Mouse (Mus musculus): Measurements from ENCODE around the gene Crybb3.
"Not testable (repeated sequence)": the region's sequence is repeated elsewhere in the genome, so short reads cannot be mapped to it uniquely, and the experiment has no call there.

Gene Crybb3

DNA sequence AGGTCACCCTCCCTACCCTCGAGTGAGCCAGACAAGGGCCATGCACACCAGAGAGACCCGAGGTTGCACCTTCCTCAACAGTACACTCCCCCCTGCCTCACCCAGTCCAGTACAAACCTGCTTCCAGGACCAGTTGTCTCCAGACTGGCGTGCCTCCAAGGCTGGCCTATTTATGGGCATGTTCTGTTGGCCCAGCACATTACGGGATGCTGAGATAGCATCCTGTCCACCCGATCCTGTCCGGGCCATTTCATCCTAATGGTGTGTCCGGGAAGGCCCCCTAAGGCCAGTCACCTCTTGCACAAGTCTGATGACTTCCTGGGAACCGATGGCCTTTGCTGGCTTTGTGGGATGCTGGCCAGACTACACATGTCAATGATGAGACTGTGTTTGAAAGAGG lies at the start of gene Crybb3:
Gene Crybb3, minus strand, starts transcription at position 146 of the 400 bp plus-strand sequence.
- no peak for DNase-seq

DNA sequence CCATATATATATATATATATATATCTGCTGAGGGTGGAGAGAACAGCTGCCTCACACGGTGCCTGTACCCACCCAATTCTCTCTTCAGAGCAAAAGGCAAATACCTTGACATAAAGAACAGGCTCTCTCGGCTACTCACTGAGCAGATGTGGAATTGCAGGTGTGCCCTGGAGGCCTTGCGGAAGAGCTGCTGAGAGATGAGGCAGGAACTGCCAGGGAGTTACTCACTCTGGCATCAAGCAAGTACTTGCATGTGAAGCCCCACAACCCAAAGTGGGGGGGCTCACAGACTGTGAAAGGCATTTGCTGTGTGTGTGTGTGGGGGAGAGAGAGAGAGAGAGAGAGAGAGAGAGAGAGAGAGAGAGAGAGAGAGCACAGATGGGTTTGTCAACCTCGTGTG lies 47.0 kb upstream of the Crybb3 start:
- no peak for DNase-seq

DNA sequence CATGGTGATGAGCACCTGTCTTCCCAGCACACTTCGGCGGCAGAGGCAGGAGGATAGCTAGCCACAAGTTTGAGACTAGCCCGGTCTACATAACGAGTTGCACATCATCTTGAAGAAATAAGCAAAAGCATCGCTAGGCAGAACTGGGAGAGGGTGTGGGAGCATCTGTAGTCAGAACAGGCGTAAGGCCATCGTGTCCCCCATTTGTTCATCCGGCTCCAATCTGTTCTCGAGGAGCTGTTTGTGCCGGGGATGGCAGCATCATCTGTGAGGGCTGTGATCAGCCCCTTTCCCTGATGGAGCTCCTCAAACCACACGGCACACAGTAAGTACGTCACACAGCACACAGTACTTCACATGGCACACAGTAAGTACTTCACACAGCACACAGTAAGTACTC lies 45.1 kb upstream of the Crybb3 start:
- peak; percentile 74 for DNase-seq

DNA sequence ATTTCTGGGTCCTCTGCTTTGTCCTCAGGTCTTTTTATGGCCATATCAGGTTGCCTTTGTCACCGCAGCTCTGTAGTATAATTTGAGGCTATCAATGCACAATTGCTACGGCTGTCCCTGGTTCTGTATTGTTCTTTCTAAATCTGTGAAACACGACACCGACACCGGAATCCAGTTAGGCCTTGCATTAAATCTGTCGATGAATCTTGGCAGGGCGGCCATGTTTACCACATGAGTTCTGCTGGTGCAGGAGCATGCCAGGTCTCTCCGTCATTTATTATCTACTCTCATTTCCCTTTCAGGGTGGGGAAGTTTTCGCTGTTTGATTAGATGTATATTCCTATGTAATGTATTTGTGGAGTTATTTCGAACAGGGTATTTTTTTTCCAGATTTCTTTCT lies 42.3 kb upstream of the Crybb3 start:
- DNase-seq = no peak

DNA sequence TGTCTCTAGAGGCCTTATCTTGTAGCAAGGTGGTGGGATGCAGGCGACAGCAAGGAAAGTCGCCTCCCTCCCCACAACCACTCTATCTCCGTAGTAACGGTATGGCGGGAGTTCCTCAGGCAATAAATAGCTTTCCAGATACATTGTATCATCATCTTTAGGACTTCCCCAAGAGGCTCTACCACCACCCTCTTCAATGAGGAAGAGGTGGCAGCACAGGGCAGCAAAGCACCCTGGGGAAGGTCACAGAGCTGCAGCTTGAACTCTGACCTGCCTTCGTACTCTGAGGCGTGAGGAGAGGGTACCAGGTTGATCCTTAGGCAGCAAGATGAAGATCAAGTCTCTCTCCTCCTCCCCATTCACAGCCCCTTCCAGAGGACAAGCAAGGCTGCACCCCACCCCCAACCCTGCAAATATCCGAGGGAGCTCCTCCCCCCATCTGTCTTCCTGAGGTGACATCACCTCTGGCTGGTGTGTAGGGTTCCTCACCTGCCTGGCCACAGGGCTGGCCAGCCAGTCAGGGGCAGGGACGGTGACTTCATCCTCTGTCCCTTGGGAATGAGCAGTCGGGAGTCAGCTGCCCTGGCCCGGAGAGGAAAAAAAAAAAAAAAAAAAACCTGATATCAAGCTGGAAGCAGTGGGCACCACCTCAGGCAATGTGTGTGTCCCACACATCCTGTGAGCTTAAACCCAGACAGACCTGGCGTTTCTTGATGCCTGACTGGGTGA lies 41.1 kb upstream of the Crybb3 start:
- DNase-seq = no peak

DNA sequence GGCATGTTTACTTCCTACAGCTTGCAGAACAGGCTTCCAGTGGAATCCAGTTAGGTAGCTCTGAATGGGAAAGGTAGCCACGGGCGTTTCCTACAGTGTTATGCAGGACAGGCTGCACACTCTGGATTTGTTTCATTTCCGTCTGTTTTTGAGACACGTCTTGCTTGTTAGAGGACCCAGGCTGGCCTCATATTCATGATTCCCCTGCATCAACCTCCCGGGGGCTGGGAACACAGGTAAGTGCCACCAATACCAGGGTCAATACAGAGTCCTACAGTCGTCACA lies 40.1 kb upstream of the Crybb3 start:
- DNase-seq = no peak

DNA sequence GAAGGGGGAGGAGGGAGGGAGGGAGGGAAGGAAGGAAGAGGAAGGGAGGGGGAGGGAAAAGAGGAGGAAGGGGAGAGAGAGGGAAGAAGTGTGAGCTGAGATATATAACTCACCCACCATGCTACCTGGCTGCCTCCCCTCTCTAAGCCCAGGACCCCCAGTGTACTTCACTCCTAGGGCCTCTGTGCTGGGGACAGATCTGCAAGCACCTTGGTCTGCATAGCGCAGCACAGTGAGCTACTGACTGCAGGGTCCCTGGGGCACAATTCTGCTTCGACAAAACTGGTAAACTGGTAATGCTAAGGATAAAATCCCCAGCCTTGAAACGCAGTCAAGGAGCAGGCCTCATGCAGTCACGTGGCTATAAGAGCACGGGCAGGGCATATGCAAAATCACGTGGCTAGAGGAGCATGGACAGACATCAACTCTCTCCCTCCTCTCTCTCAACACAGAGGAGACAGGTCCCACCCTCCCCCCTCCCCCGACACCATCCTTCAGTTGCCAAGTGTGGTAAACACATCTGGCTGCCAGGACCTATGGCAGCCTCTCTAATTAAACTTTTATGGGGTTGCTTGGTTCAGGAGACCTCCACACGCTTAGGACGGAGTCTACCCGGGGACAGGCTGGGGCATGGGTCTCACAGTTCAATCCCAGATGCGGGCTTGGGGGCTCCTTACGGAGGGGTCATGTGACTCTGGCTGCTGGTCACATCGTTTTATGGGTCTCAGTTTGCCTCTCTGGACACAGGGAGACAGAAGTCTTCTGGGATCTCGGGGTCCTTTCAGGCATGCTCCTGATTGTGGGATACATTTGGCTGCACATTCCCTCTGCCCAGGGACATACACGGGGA lies 39.6 kb upstream of the Crybb3 start:
- DNase-seq = no peak

DNA sequence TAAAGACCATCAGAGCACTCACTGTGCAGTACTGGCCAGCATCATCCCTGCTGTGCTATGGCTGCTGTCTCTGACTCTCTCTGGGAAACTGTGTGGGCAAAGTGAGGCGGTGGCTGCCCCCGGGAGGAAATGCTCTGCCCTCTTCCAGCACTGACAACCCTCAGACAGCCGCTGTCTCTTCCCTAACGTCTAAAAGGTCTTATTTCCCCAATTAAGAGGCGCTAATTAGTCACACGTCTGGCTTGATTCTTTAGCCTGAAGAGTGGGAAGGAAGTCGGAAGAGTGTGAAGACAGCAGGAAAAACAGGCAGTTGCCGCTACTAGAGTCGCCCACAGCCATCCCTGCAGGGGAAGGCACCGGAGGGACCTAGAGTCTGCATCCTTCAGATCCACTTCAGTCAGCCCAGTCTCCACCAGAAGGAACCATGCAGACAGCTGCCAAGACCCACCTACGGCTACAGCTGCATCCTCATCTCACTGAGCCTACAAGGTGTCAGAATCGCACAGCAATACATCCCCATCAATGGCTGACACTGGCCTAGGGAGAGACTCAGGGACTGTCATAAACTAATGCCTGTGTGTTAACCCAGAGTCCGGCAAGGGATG lies 38.6 kb upstream of the Crybb3 start:
- DNase-seq = peak; percentile 78

DNA sequence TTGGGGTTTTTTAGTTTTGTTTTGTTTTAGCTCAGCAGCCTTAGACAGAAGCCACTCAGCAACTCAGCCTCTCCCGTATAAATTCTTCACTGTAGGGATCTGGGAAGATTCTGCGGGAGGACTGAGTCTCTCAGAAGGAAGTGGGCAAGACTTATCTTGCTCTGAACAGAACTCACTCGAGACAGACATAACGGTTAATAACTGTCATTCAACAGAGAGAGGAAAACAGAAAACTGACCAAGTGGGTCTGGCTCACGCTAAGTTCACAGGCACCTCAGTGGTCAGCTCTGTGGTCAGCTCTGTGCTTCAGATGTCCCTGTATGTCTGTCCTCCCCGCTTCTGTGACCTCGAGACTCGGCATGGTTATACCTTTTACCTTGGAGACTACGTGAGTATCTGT lies 37.9 kb upstream of the Crybb3 start:
- DNase-seq = no peak

DNA sequence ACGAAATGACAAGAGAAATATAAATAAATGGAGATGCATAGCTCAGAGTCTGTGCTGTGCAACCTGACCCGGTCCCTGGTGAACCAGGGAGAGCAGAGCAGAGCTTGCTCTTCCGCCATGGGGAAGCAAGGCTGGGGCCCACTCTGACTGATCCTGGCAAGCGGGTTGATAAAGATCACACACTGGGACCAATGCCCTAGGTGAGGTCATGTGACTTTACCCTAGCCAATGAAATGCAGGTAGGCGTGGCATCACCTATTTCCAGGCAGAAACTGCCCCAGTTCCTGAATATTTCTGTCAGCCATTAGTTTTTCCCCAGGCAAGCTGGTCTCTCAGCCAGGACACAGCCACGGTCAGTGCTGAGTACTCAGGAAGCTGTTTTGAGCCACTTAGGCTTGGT lies 37.3 kb upstream of the Crybb3 start:
- DNase-seq = no peak

DNA sequence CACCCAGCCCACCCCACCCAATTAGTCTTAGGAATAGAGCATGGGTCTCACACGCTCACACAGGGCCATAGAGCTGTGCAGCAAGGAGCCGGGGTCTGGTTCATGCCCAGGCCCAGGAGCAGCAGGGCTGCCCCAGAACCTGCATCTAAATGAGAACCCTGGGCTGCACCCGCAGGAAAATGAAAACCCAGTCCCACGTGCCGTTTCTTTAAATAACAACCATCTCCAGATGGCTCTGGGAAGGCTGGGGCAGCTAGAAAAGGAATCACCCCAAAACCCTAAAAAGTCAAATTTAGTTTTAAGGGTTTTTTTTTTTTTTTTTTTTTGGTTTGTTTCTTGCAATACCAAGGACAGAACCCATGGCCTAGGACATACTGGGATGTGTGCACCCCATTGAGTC lies 36.0 kb upstream of the Crybb3 start:
- no peak for DNase-seq

DNA sequence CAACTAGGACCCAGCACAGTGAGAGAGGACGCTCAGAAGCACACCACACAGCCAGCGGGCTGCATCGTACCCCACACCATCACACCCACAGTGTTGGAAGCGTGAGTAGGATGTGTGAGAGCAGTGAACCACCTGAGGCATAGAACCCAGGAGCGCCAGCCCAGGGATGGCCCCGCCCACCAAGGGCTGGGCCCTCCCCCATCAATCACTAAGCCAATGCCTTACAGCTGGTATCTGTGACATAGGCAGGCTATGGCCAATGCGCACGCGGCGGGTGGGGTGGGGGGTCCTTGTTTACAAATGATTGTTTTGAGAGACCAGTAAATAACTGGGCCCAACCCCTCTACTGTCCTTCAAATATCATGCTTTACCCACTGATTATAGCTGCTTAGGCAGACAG lies 34.5 kb upstream of the Crybb3 start:
- no peak for DNase-seq

DNA sequence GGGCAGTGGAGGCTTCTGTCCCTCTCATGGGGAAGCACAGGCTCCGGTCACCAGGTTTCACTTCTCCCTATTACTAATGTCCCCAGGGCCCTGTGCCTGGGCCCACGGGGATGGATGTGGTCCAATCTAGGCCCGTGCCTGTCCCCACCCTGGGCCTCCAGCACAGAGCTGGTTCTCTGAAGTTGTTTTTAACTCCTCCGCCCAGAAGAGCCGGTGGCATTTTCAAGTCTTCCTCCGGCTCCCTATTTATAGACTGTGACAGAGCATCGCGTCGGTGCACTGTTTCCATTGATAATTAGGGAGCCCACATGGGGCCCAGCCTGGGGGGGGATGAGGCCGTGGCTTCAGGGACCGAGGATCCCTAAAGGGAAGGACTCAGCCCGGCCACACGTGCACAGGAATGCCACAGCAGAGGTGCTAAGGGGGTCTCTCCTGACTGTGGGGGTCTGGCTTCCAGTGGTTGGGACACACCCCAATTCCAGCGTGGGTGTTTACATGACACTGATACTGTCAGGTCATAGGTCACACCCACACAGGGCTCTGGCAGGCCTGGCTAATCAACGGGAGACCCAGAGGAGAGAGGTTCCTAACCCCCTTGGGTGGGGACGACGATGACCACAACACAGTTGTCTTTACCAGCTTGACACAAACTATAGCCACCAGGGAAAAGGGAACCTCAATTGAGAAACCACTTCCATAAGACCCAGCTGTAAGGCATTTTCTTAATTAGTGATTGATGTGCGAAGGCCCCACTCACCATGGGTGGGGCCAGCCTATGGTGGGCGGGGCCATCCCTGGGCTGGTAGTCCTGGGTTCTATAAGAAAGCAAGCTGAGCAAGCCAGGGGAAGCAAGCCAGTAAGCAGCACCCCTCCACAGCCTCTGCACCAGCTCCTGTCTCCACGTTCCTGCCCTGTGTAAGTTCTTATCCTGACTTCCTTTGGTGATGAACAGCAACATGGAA lies 33.2 kb upstream of the Crybb3 start:
- DNase-seq = peak; percentile 82

DNA sequence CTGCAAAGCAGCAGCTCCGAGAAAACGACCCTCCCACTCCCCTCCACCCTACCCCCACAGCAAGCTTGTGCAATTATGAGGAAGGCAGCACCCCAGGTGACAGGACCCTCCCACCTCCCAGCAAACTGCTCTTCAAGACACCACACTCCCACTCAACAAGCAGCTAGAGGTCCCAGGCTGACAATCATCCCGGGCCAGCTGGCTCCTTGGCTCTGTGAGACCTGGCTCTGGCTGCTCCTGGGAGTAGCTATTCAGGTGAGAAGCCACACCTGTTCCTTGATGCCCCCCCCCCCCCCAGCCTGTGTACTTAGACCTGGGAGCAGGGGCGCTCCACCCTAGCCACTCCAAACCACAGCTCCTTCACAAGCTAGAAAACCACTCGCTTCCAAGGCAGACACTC lies 31.7 kb upstream of the Crybb3 start:
- no peak for DNase-seq

DNA sequence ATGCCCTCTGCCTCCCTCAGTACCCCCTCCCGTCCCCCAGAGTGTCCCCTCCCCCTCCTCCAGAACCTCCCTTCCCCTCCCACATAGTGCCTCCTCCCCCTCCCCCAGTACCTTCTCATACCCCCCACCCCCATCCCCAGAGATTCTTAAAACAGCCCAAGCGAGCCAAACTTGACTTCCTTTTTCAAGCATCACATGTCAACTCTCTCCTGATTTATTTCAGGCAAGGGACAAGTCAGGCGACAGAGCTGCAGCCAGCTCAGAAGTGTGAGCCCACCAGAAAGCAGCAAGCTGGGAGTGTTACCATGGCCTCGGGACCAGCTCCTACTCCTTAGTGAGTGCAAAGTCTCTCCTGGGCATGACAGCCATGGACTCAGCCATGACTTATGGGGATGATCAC lies 30.0 kb upstream of the Crybb3 start:
- peak; percentile 59 for DNase-seq

DNA sequence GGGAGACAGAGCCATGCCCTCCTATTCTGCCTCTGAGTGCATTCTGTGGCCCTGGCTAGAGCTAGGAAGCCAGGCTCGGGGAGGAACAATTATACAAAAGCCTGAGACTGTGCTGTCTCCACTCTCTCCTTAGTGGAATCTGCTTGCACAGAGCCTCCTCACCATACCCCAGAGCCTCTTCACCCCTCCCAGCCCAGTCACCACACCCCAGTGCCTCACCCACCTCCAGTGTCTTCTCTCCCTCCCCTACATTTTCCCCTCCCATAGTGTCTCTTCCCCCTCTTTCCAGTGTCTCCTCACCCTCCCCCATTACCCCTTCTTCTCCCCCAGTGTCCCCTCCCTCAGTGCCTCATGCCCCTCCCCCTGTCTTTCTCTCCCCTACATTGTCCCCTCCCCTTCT lies 29.5 kb upstream of the Crybb3 start:
- no peak for DNase-seq

DNA sequence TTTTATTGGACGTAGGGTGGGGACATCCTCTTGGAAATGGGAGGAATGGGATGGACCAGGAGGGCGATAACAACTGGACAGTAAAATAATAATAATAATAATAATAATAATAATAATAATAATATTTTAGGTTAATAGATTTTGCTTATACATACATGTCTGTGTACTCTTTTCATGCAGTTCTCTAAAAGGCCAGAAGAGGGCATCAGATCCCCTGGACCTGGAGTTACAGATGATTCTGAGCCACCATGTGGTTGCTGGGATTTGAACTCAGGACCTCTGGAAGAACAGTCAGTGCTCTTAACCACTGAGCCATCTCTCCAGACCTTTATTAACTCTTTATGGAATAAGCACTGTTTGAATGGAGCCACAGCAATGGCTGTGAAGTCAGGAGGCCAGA lies 28.3 kb upstream of the Crybb3 start:
- not testable (repeated sequence) for DNase-seq

DNA sequence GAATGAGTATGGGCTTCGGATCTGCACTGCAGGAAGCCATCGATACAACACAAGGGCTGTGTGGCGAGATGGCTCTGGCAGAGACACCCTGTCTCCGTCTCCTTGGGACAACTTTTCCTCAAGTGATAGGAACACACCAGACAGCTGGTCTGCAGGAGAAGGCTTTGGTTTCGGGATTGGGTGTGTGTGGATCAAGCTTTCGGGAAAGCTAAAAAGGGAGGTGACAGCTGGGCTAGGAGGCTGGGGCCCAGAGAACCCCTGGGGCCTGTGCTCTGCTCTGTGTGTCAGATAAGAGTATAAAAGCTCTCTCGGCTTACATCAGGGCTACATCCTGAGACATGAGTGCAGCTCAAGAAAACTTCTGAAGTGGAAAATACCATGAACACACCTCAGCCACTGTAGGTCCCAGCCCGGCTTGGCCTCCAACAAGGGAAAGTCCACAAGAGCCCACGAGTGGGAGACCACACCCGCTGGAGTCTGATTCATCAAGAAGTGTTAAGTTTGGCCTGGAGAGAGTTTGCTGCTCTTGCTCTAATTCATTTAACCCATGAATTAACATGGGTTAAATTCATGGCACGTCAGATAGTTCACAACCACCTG lies 26.9 kb upstream of the Crybb3 start:
- no peak for DNase-seq

DNA sequence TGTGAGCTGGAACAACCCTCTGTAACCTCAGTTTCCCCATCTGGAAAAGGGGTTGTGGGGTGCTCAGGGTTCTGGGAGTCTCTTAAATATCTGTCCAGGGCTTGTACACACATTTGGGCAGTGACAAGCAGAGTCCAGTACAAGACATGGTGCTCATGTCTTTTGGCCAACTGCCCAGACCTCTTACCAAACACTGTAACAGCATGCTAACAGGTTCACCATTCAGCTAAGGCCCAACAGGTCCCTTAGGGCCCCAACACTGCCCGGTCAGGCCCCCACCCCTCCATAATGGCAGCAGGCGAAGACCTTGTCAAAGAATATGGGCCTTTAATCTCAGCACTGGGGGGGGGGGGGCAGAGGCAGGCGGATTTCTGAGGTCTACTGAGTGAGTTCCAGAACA lies 26.3 kb upstream of the Crybb3 start:
- DNase-seq = no peak

DNA sequence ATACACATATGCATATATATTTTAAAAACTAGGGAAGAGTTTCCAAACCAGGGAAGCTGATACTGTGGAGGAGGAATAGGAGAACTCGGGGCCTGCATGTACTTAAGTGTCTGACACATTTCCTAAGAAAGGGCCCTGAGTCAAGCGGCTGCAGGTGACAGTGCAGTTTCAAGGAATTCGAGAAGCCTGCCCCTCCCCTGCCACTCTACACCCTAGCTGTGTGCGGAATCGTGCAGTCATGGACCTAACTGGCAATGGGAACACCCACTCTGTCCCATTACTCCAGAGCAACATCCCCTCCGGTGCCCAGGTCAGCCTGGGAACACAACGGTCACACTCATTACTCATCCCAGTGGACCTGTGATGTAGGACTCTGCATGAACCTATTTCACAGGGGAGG lies 25.2 kb upstream of the Crybb3 start:
- DNase-seq = no peak

DNA sequence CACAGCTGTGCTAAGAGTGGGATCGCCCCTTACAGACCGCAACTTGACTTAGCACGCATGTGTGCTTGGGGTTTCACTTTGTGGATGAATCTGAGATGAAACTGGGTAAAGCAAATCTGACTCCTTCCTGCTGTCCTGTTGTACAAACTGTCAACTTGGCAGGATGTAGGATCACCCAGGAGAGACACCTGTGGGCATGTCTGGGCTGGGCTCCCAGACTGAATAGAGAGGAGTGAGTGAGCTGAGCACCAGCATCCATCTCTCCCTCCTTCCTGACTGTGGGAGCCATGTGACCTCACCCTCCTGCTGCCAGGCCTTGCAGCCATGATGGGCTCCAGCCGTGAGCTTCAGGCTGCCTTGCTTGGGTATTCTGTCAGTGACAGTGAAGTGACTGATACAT lies 24.1 kb upstream of the Crybb3 start:
- no peak for DNase-seq

DNA sequence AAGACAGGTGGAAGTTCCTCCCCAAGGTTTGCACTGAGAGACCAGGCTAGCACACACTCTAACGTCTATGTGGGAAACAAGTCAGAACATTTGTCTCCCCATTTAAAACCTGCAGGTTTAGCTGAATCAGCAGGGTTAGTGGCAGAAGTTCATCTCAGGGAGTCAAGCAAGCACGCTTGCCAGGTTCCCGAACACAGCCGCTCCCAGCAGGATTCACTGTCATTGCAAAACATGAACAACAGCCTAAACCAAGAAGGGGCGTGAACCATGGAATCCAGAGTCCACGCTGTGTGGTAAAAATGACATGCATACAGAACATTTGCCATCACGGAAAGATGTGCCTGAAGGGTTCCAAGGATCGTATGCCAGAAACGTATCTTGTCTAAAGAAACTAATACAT lies 23.7 kb upstream of the Crybb3 start:
- DNase-seq = no peak

DNA sequence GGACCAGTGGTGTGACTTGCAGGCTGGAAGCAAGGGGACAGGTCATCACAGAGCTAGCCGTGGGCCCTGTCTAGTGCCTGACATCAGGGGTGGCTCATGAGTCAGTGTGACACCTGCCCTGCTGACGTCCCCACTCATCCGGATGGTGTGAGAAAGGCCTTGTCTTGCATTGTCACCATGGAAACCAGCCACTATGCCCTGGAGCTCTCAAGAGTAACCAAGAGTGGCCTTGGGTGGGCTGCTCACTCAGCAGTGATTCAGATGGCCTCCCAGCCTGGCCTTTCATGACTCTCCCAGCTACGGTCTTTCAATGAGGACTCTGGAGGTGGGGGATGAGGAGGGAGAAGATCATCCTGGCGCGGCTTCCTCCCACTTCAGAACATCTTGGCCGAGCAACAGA lies 21.1 kb upstream of the Crybb3 start:
- no peak for DNase-seq
